Mouse (Mus musculus) bone marrow, adult 2 months (tissue): ENCODE results near the gene Pex11a.

Experiments used
- CTCF ChIP-seq: fragments of 200-500 bp; IDR thresholded peaks from 2 replicates; pipeline ENCODE4 v1.5.1; 2011; ENCODE audit warnings: low read length, control low read depth; ENCODE audit not compliant: control insufficient read depth, insufficient read depth
- POLR2A ChIP-seq: fragments of 200-500 bp; IDR thresholded peaks from 2 replicates; pipeline ENCODE4 v1.6.1; 2011; ENCODE audit warnings: low read depth, mild to moderate bottlenecking, control low read depth, low read length, borderline replicate concordance; ENCODE audit not compliant: control insufficient read depth

DNA sequence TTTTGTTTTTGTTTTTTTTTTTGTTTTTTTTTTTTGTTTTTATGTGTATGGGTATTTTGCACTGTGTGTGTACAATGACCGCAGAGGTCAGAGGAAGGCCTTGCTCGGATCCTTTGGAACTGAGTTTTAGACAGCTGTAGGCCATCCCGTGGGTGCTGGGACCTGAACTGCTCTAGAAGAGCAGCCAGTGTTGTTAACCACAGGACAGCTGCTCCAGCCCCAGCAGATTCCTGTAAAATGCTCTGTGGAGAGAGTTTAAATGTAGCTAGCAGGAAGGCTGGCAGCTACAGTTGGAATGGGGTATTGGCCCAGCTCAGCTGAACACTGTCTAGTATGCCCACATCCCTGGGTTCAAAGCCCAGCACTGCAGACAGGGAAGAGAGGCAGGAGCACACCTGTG lies 26.7 kb upstream of the Pex11a start:
- TF ChIP-seq POLR2A (no peak), CTCF (no peak)
